Mouse (Mus musculus): ENCODE measurements around the gene Zfp51. TPM values are rescaled to one million over a fixed set of nuclear protein-coding genes. Genes with fewer than 3 reads are reported as not detected.

Zfp51 gene
- 45.0 TPM for polyA plus RNA-seq (2014; fragmentation: Illumina TruSeq; extraction: RNeasy Lipid Tissue Mini Kit (QIAGEN cat#74804); ENCODE audit: low read depth, low replicate concordance)

GRCm38 (mm10) chr17:21450138-21450704 is at the start of gene Zfp51:
Zfp51 (plus strand) TSS chr17:21450374.

DNA sequence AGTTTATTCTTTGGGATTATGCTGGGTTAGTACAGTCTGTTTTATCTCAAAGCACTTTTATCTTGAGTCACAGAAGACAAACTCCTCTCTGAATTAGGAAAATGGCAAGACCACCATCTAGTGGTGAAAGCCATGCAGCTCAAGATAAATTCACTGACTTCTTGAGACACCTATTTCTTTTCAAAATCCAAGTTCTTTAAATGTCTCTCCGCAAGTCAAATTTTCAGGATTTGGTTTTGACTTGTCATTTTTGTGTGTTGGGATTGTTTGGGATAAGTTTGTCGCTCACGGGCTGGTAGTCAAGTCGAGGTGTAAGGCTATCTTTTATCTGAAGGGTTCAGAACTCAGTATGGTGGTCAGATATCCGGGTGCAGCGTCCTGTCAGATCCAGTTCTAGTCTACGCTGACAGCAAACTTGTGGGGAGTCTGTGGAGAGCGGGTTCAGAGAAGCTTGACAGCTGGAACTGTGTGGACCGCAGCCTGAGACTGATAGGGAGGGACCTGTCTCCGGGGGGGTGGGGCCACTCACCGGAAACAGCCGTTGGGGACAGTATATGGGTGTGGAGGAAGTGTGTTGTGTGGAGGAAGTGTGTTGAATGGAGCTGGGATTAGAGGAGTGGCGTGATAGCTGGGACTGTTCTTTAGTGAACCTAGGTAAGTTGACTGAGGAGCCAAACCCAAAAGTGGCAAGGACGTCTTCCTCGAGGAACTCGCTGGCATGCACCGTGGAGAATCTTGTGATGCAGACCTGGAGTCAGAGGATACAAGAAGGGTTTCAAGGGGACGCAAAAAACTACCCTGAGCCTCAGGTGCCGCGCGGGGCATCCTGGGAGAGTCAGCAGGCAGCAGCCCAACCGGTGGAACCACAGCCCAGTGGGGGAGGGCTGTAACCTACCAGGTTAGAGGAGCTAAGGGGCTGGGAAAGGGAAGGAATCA is 27.2 kb upstream of the Zfp51 start, which contains the start of gene Zfp54:
Gene Zfp54, plus strand, starts transcription at position 564 of the 936 bp plus-strand sequence.

GRCm38 (mm10) chr17:21488760-21489499 is 38.8 kb downstream of the Zfp51 start, which contains the start of gene Zfp53:
Zfp53 (plus strand) TSS chr17:21488998.

Other genes starting within 250 kb of the Zfp51 start
- gene Vmn1r234, start 224.3 kb upstream of the Zfp51 start, polyA plus RNA-seq (2014; fragmentation: Illumina TruSeq; extraction: RNeasy Lipid Tissue Mini Kit (QIAGEN cat#74804); ENCODE audit: low read depth, low replicate concordance) = not detected
- not detected for gene Vmn1r235, start 194.0 kb upstream of the Zfp51 start, polyA plus RNA-seq (2014; fragmentation: Illumina TruSeq; extraction: RNeasy Lipid Tissue Mini Kit (QIAGEN cat#74804); ENCODE audit: low read depth, low replicate concordance)
- gene Vmn1r236, start 167.4 kb upstream of the Zfp51 start, polyA plus RNA-seq (2014; fragmentation: Illumina TruSeq; extraction: RNeasy Lipid Tissue Mini Kit (QIAGEN cat#74804); ENCODE audit: low read depth, low replicate concordance) = not detected
- not detected for gene Vmn1r237, start 138.5 kb upstream of the Zfp51 start, polyA plus RNA-seq (2014; fragmentation: Illumina TruSeq; extraction: RNeasy Lipid Tissue Mini Kit (QIAGEN cat#74804); ENCODE audit: low read depth, low replicate concordance)
- 34.0 TPM for gene Zfp677, start 66.6 kb upstream of the Zfp51 start, polyA plus RNA-seq (2014; fragmentation: Illumina TruSeq; extraction: RNeasy Lipid Tissue Mini Kit (QIAGEN cat#74804); ENCODE audit: low read depth, low replicate concordance)
- gene Zfp54, start 27.1 kb upstream of the Zfp51 start, polyA plus RNA-seq (2014; fragmentation: Illumina TruSeq; extraction: RNeasy Lipid Tissue Mini Kit (QIAGEN cat#74804); ENCODE audit: low read depth, low replicate concordance) = 21.3 TPM
- gene Zfp53, start 38.6 kb downstream of the Zfp51 start, polyA plus RNA-seq (2014; fragmentation: Illumina TruSeq; extraction: RNeasy Lipid Tissue Mini Kit (QIAGEN cat#74804); ENCODE audit: low read depth, low replicate concordance) = 21.7 TPM
- 230 TPM for gene Zfp52, start 85.2 kb downstream of the Zfp51 start, polyA plus RNA-seq (2014; fragmentation: Illumina TruSeq; extraction: RNeasy Lipid Tissue Mini Kit (QIAGEN cat#74804); ENCODE audit: low read depth, low replicate concordance)
- gene Zfp948, start 116.6 kb downstream of the Zfp51 start, polyA plus RNA-seq (2014; fragmentation: Illumina TruSeq; extraction: RNeasy Lipid Tissue Mini Kit (QIAGEN cat#74804); ENCODE audit: low read depth, low replicate concordance) = 40.9 TPM
- 38.8 TPM for gene Zfp983, start 200.2 kb downstream of the Zfp51 start, polyA plus RNA-seq (2014; fragmentation: Illumina TruSeq; extraction: RNeasy Lipid Tissue Mini Kit (QIAGEN cat#74804); ENCODE audit: low read depth, low replicate concordance)
- 49.7 TPM for gene Gm10226, start 241.5 kb downstream of the Zfp51 start, polyA plus RNA-seq (2014; fragmentation: Illumina TruSeq; extraction: RNeasy Lipid Tissue Mini Kit (QIAGEN cat#74804); ENCODE audit: low read depth, low replicate concordance)

All from adrenal gland, adult 10 weeks (tissue).